Mouse (Mus musculus) limb, embryonic 14.5 days (tissue): ENCODE results near the gene Gm44596. TPM values are rescaled to one million over a fixed set of nuclear protein-coding genes. Genes with fewer than 3 reads are reported as not detected.

ENCODE experiments used
- ATAC-seq: fragments of 200-750 bp; cut with Nextera tagmentation; 2 replicates; pipeline ENCODE4 v1.8.0; 2017; ENCODE audit warnings: low read depth, moderate number of reproducible peaks, moderate TSS enrichment; ENCODE audit not compliant: low FRiP score
- DNase-seq: peaks from one replicate; pipeline ENCODE4 v3.0.0-alpha.2; 2015; ENCODE audit warnings: low spot score
- H3K27ac ChIP-seq: fragments of 300-500 bp; sonication (generic); replicated peaks from 2 replicates; pipeline ENCODE4 v1.5.1; 2014; ENCODE audit warnings: low read depth, mild to moderate bottlenecking, low read length, moderate library complexity, mixed read lengths
- H3K27me3 ChIP-seq: fragments of 300-500 bp; sonication (generic); 2 replicates; pipeline ENCODE4 v1.6.1; 2014; ENCODE audit warnings: low read length, mixed read lengths; ENCODE audit not compliant: control insufficient read depth, insufficient read depth
- H3K36me3 ChIP-seq: fragments of 300-500 bp; sonication (generic); 2 replicates; pipeline ENCODE4 v1.6.1; 2014; ENCODE audit warnings: mild to moderate bottlenecking, low read length, moderate library complexity, mixed read lengths; ENCODE audit not compliant: control insufficient read depth, insufficient read depth
- H3K4me1 ChIP-seq: fragments of 300-500 bp; sonication (generic); 2 replicates; pipeline ENCODE4 v1.6.1; 2014; ENCODE audit warnings: antibody characterized with exemption, low read length, mixed read lengths; ENCODE audit not compliant: control insufficient read depth, insufficient read depth
- H3K4me2 ChIP-seq: fragments of 300-500 bp; sonication (generic); replicated peaks from 2 replicates; pipeline ENCODE4 v1.6.1; 2014; ENCODE audit warnings: low read depth, mild to moderate bottlenecking, low read length, moderate library complexity; ENCODE audit not compliant: severe bottlenecking
- H3K4me3 ChIP-seq: fragments of 300-500 bp; sonication (generic); replicated peaks from 2 replicates; pipeline ENCODE4 v1.5.1; 2014; ENCODE audit warnings: low read length
- H3K9ac ChIP-seq: fragments of 300-500 bp; sonication (generic); 2 replicates; pipeline ENCODE4 v1.6.1; 2014; ENCODE audit warnings: mild to moderate bottlenecking, low read depth, low read length, moderate library complexity; ENCODE audit not compliant: severe bottlenecking
- H3K9me3 ChIP-seq: fragments of 300-500 bp; sonication (generic); 2 replicates; pipeline ENCODE4 v1.6.1; 2016; ENCODE audit warnings: low read length; ENCODE audit not compliant: control insufficient read depth
- POLR2A ChIP-seq: fragments of 200-500 bp; IDR thresholded peaks from 2 replicates; pipeline ENCODE4 v1.8.0; 2012; ENCODE audit warnings: inconsistent platforms, mild to moderate bottlenecking, moderate library complexity, borderline replicate concordance; ENCODE audit not compliant: insufficient read depth, insufficient read length; ENCODE audit errors: extremely low read depth
- WGBS: fragments of 180-500 bp; shearing (Covaris S2); extraction: QIAGEN DNeasy Blood & Tissue Kit; methylation state at CpG from one replicate; pipeline ENCODE4 v1.1.7; 2014; 5-methylcytosine and 5-hydroxymethylcytosine counted together
- polyA plus RNA-seq, 2 experiments: library from polyadenylated mRNA; depleted of rRNA in 1 of 2; stranded (reverse) in 1 of 2; unstranded in 1 of 2; fragments of >200 nt; fragmentation: Nextera tagmentation in 1 of 2; extraction: Ambion mirVana in 1 of 2; gene quantifications; 2 replicates each; pipeline versions ENCODE4 v1.2.1 to v1.2.3; 2012 to 2014

The Gm44596 gene
- polyA plus RNA-seq, 2 experiments, result not detected

DNA sequence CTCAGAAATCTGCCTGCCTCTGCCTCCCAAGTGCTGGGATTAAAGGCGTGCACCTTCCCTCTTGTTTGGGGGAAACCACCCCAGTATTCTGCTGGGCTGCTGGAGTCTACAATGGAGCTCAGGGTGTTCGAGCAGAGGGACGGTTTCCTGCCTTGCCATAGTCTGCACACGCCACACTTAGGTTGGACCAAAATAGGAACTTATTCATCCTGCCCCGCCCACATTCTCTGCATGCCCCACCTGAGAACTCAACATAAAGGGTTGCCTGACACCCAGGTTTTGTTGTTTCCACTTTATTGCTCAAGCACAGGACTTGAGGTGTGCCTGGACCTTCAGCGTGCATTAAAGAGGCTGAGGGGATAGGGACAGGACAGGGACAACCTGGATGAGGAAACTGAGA is 54.5 kb downstream of the Gm44596 start:
- ATAC-seq, result no peak
- H3K36me3 ChIP-seq, result peaks cover 66% of the 10 kb centered on the region
- TF ChIP-seq POLR2A, result no peak

DNA sequence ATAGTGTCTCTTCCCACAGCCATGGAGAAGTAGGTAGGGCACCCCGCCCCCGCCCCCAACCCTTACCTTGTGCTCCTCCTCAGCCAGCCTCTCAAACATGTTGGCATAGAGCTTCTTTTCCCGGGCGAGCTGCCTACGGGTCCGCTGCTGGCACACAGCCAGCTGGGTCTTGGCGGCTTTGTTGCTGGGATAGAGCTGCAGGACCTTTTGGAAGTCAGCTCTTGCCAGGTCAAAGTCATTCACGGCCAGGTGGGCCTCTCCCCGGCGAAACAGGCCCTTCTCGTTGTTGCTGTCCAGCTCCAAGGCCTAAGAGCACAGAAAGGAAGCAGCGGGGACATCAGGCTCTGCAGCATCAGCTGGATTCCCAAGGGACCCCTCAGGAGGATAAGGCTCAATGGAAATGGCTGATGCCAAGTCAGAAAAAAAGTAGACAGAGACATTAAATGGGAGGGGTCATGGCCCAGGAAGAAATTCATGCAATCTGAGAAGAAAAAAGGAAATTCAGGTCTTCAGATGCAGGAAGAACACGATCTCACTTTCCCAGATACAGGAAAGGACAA is 57.1 kb downstream of the Gm44596 start:
- Histone ChIP-seq H3K9me3 (no peaks in the 10 kb centered on the region), H3K4me2 (no peak overlapping the region), H3K4me3 (no peak overlapping the region), H3K36me3 (peaks cover 82% of the 10 kb centered on the region), H3K27ac (no peak overlapping the region), H3K4me1 (peaks cover 8% of the 10 kb centered on the region), H3K27me3 (no peaks in the 10 kb centered on the region), H3K9ac (no peak overlapping the region)
- TF ChIP-seq POLR2A, result no peak
- WGBS, result 89% methylated on average over 13 of the region's 13 CpGs
- no peak for DNase-seq
- ATAC-seq, result no peak

More for the DNA sequence above, 54.5 kb downstream of the Gm44596 start:
- no peaks in the 10 kb centered on the region for H3K27me3 ChIP-seq
- no peak overlapping the region for H3K9ac ChIP-seq
- WGBS, result 94% methylated on average over 6 of the region's 6 CpGs
- H3K4me2 ChIP-seq, result no peak overlapping the region
- no peaks in the 10 kb centered on the region for H3K9me3 ChIP-seq
- H3K27ac ChIP-seq, result no peak overlapping the region
- no peak for DNase-seq
- H3K4me3 ChIP-seq, result no peak overlapping the region
- 0 out of 2 replicates have a peak, but pooled peaks cover 3% of the 10 kb centered on the region for H3K4me1 ChIP-seq

- Histone ChIP-seq H3K36me3 (peaks cover 78% of the 10 kb centered on the region), H3K4me1 (peaks cover 8% of the 10 kb centered on the region), H3K4me3 (no peak overlapping the region), H3K27me3 (no peaks in the 10 kb centered on the region), H3K9ac (no peak overlapping the region), H3K27ac (no peak overlapping the region), H3K4me2 (no peak overlapping the region), H3K9me3 (no peaks in the 10 kb centered on the region)
- DNase-seq (no peak), ATAC-seq (no peak)
- WGBS, result 90% methylated on average over 13 of the region's 13 CpGs
- TF ChIP-seq POLR2A, result no peak
Observed at GRCm38 (mm10) chr6:128433566-128433965, 58.3 kb downstream of the Gm44596 start.

GRCm38 (mm10) chr6:128435474-128435873 is 60.2 kb downstream of the Gm44596 start:
- DNase-seq (no peak), ATAC-seq (no peak)
- Histone ChIP-seq H3K27ac (no peak overlapping the region), H3K27me3 (no peaks in the 10 kb centered on the region), H3K36me3 (peaks cover 60% of the 10 kb centered on the region), H3K4me3 (no peak overlapping the region), H3K4me2 (no peak overlapping the region), H3K9ac (no peak overlapping the region), H3K9me3 (no peaks in the 10 kb centered on the region), H3K4me1 (peaks cover 15% of the 10 kb centered on the region)
- no peak for TF ChIP-seq POLR2A
- WGBS, result 97% methylated on average over 5 of the region's 5 CpGs

DNA sequence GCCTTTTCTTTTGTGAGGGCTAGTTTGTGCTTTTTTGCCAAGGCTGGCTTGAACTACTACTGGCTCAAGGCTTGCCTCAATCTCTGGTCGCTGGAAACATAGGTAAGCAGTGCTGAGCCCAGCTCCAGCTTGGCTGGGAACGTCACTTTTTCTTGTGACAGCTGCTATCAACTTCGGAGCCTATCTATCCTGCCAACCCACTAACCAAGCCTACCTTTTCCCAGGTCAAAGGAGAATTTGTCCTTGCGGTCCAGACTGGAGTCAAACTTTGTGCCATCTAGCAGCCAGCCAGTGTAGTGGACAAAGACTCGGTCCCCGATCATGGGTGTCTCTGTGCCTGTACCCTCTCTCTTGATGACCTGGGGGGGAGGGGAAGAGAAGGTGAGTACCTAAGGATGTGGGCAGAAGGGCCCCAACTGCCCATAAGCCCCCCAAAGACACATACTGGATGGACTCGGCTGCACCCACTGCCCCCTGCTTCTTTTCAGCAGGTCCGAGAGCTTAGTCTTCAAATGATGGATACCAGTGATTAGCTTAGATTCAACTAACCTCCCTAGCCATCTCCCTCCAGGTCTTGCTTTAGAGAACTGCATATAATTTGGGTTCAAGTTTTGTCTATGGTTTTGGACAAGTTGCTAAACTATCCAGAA is 61.2 kb downstream of the Gm44596 start:
- H3K27me3 ChIP-seq, result no peaks in the 10 kb centered on the region
- TF ChIP-seq POLR2A, result no peak
- peak overlapping the region; percentile 94 for H3K9ac ChIP-seq
- peak overlapping the region; percentile 96 for H3K4me3 ChIP-seq
- no peak overlapping the region for H3K27ac ChIP-seq
- DNase-seq (no peak), ATAC-seq (no peak)
- H3K9me3 ChIP-seq, result no peaks in the 10 kb centered on the region
- H3K4me2 ChIP-seq, result peak overlapping the region; percentile 81
- 92% methylated on average over 8 of the region's 8 CpGs for WGBS
- peaks cover 50% of the 10 kb centered on the region for H3K36me3 ChIP-seq
- peaks cover 15% of the 10 kb centered on the region for H3K4me1 ChIP-seq
